Mouse (Mus musculus) subcutaneous adipose tissue, adult 2 months (tissue): ENCODE measurements around the gene Lrp11. TPM values are rescaled to one million over a fixed set of nuclear protein-coding genes. Genes with fewer than 3 reads are reported as not detected.

Experiments used
- polyA plus RNA-seq: library from polyadenylated mRNA; depleted of rRNA; stranded (reverse); fragments of >200 nt; gene quantifications from 2 replicates; pipeline ENCODE4 v1.2.3, GENCODE M21; 2012; ENCODE audit warnings: low replicate concordance; rRNA removed

Lrp11 gene
- polyA plus RNA-seq = 5.3 and 7.9 TPM in 2 replicates

GRCm38 (mm10) chr10:7589592-7590233, at the start of gene Lrp11:
Lrp11 (plus strand) TSS chr10:7589800.

GRCm38 (mm10) chr10:7667342-7667802, 77.8 kb downstream of the Lrp11 start, which contains the start of gene Nup43:
Nup43 (plus strand) TSS chr10:7667503.

Other genes with a start within 250 kb of the Lrp11 start
- gene Ulbp1, start 116.2 kb upstream of the Lrp11 start, polyA plus RNA-seq = 1.5 and 1.8 TPM in 2 replicates
- gene Nup43, start 77.7 kb downstream of the Lrp11 start, polyA plus RNA-seq = 5.9 and 13.0 TPM in 2 replicates
- gene Pcmt1, start 91.3 kb downstream of the Lrp11 start, polyA plus RNA-seq = 24.3 and 33.7 TPM in 2 replicates
- 13.6 and 20.7 TPM in 2 replicates for gene Lats1, start 91.4 kb downstream of the Lrp11 start, polyA plus RNA-seq
- 5.6 and 7.9 TPM in 2 replicates for gene Katna1, start 136.2 kb downstream of the Lrp11 start, polyA plus RNA-seq
- 65.2 and 105 TPM in 2 replicates for gene Ginm1, start 203.0 kb downstream of the Lrp11 start, polyA plus RNA-seq
- gene Ppil4, start 203.1 kb downstream of the Lrp11 start, polyA plus RNA-seq = 5.0 and 7.9 TPM in 2 replicates
- gene Zc3h12d, start 242.7 kb downstream of the Lrp11 start, polyA plus RNA-seq = 0.85 and 1.4 TPM in 2 replicates